Mouse (Mus musculus) lung, postnatal 14 days (tissue): Measurements from ENCODE around the gene Gm47791.
A peak's percentile ranks its signal among the peaks of the same experiment; 100 is the strongest.

Source experiments
- DNase-seq: peaks from one replicate; pipeline ENCODE4 v3.0.0; 2021

Gene Gm47791

DNA sequence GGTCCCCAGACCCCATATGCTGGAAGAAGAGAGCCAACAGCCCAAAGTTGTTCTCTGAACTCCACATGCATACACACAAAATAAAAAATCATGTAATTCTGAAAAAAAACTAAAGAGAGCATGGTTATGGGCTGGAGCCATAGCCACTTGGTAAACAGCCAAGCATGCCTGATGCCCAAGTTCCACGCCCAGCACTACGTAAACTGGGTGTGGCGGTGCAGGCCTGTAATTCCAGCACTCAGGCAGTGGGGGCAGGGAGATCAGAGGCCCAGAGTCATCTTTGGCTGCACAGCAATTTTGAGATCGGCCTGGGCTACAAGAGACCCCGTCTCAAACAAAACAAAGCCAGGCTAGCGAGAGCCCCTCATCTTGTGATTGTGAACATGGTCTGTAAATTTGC is 14.5 kb upstream of the Gm47791 start:
- DNase-seq, result peak; percentile 71

DNA sequence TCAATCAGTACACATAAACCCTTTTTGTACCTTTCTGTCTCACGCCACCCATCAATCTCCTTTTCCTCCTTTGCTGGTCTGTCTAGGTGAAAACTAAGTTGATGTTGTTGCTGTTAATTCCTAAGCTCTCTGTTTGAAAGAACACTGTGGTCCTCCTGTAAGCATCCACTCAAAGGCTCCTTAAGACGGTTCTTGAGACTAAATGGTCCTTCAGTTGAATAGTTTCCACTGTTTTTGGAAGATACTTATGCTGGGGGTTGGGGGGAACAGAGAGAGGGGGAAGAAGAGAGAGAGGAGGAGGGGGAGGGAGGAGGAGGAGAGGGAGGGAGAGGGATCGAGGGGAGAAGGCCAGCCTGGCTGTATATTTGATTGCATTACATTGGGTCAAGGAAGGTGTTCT is 12.5 kb upstream of the Gm47791 start:
- no peak for DNase-seq

DNA sequence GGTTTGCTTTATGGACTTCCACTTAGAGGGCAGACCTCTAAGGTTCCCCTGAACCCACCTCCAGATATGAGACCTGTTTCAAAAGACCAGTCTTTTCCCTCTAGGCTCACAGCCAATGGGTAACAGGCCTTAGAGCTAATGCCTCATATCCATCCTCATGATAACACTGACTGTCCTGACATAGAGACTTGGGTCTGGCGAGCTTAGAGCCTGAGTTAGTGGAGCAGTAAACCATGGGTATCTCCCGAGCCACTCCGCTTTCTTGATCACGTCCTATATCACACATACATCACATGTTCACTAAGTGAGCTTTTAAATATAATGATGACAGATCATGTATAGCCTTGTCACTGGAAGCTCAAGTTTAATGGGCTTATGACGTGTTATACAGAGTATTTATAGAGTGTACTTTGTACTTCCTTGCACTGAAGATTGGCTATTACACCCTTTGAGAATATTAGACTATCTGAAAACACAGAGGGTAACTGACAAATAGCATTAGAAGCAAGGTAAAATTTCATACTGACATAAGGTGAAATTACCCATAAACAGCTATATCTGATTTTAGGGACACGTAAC is 8.4 kb upstream of the Gm47791 start:
- DNase-seq, result no peak

- DNase-seq, result no peak
Observed at GRCm38 (mm10) chr1:82775293-82775692, 4.2 kb upstream of the Gm47791 start.

- no peak for DNase-seq
Observed at GRCm38 (mm10) chr1:82773208-82773607, 2.2 kb upstream of the Gm47791 start.

GRCm38 (mm10) chr1:82772428-82772827 is 1.4 kb upstream of the Gm47791 start:
- no peak for DNase-seq

- DNase-seq, result no peak
Observed at GRCm38 (mm10) chr1:82768269-82768668, 2.8 kb downstream of the Gm47791 start, which contains the start of gene Tm4sf20. Gene Tm4sf20, minus strand, starts transcription at chr1:82768461.

DNA sequence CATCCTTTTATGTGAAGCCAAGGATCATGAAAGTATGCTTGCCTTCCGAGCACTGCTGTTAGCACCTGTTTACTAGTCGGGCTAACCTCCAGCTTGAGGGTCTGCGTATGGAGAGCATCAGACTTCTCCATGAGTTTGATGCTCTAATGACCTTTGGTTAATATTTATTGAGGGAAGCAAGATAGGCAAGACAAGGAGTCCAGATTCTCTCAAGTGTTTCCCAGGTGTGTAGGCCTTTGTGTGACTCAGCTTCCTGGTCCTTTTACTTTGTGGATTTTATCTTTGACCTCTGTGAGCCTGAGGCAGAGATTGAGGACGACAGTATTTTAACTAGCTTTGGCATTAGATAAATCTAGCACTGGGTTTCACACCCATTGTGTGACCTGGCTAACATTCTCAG is 4.4 kb downstream of the Gm47791 start:
- no peak for DNase-seq

DNA sequence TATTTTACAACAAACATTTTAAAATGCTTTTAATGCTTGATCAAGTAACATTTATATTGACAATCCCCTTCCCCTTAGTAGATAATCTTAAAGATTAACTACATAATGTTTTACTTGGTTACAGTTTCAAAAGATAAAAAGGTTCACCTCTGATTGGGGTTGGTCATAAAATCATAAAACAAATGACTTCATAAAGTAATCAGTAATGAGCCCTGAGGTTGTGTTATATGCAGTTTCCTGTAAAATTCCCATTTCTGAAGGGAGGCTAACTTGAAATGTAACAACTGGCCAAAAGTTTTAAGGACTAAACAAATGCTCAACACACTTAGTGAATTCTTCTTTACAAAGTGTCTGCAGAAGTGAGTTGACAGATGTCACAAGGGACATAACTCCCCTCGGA is 4.8 kb downstream of the Gm47791 start:
- no peak for DNase-seq

DNA sequence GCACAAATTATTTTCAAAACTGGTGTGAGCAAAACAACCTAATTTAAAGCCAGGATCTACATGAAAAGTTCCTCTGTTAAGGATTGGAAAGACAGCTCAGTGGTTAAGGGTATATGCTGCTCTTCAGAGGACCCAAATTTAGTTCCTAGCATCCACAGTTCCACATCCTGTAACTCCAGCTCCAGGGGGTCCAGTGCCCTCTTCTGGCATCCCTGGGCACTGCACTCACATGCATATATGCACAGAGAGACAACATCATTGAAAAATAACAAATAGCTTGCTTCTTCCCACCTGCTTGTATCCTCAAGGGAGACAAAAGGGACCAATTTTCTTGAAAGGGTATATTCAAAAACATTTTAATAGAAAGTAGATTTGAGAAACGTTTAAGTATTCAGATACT is 8.8 kb downstream of the Gm47791 start:
- DNase-seq, result no peak

DNA sequence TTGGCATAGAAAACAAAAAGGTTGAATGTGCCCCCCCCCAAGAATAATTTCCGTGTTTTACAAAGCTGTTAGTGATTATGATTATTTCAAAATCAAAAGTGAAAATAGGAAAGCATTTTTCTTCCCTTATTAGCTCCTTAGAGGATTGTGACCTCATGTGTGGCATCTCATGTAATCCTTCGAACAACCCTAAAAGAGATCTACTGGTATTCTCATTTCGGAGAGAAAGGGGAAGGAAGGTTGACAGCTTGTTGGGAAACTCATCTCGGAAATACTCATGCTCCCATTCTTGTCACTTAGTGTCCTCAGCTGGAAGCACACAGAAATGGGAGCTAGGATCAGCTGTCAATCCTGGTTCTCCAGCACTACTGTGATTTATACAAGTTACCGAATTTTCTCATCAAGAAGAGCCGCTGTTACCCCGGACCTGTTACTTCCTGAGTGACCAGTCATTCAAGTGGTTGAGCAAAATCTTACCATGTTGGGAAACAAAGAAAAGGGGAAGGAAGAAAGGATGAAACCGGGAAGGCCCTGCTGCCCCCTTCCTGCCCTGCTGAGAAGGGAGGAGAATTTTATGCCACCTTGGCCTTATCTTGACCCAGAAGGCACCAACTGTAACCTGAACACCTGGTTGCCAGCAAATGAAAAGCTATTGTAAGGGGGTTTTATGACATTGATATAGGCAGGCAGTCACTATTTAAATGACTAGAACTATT is 9.4 kb downstream of the Gm47791 start:
- DNase-seq, result no peak

DNA sequence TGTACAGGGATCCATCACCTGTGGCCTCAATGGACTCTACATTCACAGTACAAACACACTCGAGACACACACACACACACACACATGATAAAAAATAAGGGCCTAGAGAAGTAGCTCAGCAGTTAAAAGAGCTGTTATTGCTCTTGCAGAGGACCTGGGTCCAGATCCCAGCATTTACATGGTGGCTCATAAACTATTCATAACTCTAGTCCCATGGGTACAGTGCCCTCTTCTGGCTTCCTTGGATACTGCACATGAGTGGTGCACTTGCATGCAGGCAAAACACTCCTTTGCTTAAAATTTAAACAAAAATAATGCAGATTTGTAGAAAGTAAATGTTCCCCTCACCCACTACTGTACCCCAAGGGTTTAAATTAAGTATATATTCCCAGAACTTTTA is 11.5 kb downstream of the Gm47791 start:
- no peak for DNase-seq

DNA sequence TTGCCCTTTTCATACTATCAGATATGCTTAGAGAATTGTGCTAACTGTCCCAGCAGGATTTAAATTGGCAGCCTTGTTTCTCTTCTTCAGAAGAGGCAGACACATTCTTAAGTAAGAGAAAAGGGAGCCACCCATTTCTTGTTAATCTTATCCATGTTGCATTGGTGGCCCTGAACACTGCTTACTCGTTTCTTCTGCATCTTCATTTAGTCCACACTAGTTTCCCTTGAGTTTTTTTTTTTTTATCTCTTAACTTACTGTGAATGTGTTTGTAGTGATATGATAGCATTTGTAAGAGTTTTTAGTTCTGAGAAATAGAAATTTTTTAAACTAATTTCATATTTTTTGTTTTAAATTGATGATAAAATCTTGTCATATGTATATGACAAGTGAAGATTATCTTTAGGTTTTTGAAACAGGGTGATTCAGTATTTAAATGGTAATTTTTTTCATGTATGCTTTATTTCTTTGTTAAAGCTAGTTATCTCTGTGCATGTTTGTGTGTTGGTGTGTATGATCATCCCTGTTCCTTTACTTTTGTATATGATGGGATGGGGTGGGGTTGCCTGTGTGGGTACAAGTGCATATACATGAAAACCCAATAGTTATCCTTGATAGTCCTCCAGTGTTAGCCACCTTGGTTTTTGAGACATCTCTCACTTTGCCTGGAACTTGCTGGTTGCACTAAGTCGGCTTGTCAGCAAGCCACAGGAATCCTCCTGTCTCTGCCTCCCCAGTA is 23.2 kb downstream of the Gm47791 start:
- no peak for DNase-seq

- no peak for DNase-seq
Observed at GRCm38 (mm10) chr1:82746408-82746807, 24.6 kb downstream of the Gm47791 start.

DNA sequence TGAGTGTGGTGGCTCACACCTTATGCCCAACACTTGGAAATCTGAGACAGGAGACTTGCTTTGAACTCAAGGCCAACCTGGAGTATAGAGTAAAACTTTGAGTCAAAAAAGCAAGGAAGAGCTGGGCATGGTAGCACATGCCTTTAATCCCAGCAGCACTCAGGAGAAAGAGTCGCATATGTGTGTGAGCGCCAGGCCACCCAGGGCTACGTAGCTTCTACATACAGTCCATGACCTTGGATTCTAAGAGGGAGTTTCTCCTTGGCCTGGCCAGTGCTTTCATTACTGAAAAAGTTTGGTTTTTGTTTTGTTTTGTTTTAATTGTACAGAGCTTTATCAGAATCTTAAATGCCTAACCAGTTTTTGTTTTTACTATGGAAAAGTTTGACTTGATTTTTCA is 27.1 kb downstream of the Gm47791 start:
- DNase-seq, result no peak

DNA sequence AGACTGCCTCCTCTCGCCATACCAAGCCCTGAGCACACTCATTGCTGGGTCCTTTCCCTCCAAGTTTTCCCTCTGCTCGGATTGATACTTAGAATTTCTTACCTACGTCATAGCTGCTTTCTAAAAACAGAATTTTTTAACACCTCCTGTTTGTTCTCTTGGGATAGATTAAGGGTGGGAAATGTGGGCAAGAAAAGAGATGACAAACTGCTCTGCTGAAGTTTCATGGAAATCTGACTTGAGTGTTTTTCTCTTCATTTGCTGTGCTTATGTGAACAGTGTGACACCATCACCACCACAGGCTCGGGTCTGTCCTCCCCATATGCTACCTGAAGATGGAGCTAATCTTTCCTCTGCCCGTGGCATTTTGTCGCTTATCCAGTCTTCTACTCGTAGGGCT is 29.5 kb downstream of the Gm47791 start:
- DNase-seq, result no peak

DNA sequence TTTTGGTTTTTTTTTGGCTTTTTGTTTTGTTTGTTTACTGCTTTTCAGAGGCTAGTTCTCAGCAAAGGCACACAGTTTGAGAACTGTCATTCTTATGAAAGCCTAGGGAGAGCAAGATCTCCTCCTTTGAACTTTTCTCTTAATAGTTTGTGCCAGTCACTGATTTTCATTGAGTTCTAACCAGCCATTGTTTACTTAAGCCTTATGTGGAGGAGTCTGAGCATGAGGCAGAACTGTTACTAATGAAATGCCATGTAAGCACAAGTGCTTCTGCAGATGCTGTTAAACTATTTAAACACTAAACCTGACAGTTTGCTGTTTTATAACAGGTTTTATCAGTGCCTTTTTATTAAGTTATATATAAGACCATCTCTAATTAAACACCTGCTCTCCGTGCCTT is 33.0 kb downstream of the Gm47791 start:
- DNase-seq, result no peak

DNA sequence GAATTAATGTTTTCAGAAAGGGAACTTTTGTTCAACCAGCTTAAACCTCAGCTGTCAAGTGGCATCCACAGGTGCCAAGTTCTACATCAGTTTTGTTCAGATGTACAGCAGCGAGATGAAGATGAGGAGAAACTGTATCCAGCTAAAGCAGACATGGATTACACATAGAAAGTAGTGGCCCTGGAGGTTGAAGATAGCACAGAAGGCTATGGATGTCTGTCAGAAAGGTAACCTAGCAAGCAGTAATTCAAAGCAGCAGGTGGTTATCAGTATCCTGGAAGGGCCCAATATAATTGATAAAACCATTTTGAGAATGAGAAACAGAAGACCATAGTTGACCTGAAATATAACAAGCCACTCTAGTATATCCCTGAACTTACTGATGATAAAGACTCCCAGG is 37.7 kb downstream of the Gm47791 start:
- no peak for DNase-seq

DNA sequence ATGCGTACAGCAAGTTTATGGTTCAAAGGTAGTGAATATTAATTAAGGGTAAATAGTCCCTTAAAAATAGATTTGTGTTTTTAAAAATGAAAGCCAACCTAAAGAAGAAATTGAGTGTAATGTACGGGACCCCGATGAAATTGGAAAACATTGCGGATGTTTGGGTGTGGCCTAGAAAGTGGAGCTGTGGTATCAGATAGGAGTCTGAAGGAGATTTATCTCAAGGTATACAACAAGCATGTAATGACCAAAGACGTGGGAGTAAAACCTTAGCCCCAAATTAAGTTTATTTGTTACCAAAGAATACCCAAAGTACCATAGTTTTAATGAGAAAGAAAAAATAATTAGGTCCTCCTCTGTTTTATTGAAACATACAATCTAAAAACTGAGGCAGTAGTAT is 44.6 kb downstream of the Gm47791 start:
- no peak for DNase-seq

DNA sequence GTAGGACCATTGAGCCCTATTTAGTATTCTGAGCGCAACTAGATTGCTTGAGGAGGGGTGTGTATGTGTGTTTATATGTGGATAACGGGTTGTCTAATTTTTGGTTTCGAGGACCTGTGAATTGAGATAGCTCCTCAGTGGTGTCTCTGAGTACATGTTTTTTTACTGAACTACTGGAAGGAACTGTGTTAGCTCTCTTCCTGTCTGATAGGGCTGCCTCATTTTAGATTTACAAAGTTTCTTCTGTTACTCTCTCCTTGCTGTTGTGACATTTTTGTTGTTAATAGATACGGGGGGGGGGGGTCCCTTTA is 45.2 kb downstream of the Gm47791 start:
- DNase-seq, result no peak

DNA sequence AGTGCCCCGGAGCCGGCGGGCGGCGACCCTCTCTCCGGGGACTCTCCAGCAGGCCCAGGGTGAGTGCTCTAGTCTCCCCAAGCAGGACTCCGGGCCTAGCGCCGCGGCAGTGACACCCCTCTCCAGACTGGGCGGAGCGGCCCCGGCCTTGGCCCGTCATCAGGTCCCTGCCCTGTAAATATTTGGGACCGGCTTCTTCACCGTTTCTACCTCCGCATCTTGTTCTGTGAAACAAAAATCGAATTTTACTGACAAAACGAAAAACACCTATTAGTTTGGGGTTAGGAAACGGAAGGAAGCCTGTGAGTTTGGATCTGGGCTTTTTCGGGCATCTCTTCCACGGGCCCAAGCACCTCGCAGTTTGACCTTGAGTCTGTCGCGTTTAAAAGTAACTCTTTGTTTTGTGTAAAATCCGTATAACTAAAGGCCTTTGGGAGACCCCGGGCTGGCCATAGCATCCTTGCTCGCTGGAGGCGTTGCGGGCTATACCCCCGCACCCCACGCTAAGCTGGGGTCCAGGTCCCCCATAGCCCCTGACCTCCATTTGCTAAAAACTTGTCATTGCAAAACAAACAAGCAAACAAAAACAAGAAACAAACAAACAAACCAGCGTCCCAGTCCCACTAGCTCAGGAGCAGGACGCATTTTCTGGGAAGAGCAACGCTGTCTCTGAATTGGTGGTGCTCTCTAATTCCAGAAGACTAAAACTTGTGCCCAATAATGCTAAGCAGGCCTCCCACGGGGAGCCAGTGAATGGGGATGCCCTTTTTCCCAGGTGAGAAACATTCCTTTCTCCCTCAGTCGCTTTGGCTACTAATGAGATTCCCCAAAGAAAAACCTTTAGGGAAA is 45.8 kb downstream of the Gm47791 start:
- DNase-seq, result no peak

- DNase-seq, result peak; percentile 94
Observed at GRCm38 (mm10) chr1:82724339-82725025, 46.6 kb downstream of the Gm47791 start, which contains the start of gene Mff. Gene Mff, plus strand, starts transcription at chr1:82724890.
